Mouse (Mus musculus) brain, adult 2 months (tissue): ENCODE measurements around the gene Wbp1.

Experiments
- DNase-seq: peaks from one replicate; pipeline ENCODE4 v3.0.0; 2011; ENCODE audit warnings: low read depth, low spot score

Gene Wbp1

DNA sequence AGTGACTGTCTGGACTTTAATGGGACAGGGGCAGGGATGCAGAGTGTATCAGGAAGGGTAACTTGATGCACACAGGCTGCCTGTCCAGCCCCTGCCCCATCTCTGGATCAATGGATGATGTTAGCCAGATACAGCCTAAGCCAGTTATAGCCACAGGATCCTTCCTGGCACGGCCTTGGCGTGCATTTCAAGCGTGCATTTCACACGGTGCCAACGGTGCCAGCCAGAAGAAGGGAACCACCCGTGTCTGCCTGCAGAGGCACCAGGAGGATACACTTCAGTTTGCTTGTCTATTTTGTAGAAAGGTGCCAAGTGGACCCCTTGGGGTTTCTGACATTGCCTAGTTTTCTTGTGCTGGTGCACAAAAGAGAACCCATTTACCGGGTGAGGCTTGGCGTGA lies 18.7 kb upstream of the Wbp1 start:
- no peak for DNase-seq

DNA sequence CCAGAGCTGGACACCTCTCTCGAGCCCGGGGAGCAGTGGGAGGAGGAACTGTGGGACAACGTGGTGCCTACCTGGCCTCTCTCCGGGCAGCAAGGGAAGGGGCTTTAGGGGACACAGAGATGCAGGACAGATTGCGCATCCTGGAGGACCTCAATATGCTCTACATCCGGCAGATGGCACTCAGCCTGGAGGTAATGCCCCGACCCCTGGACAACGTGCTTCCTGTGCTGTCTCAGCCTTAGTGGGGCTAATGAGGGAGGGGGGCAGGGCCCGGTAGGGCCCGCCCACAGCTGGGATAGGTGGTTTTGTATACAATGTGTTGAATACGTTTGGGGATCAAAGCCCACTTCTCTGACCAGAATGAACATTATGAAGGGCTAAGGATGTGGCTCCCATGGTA lies 16.7 kb upstream of the Wbp1 start:
- no peak for DNase-seq

DNA sequence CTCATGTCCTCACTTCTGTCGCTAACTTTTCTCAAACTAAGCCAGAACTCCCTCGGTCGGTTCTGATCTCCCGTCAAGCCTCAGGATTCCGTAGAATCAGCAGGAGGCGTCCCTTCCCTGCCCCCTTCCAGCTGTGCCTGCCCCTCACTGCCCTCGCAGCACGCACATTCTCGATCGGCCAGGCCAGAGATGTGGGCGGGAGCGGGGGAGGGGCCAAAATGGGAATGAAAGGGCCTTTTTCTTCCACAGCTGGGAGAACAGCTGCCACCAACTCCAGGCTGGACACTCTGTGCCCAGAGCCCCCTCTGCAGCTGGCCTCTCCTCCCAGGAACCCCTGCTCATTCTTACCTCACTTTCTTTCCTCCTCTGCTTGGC lies 16.2 kb upstream of the Wbp1 start:
- DNase-seq: peak; percentile 92

DNA sequence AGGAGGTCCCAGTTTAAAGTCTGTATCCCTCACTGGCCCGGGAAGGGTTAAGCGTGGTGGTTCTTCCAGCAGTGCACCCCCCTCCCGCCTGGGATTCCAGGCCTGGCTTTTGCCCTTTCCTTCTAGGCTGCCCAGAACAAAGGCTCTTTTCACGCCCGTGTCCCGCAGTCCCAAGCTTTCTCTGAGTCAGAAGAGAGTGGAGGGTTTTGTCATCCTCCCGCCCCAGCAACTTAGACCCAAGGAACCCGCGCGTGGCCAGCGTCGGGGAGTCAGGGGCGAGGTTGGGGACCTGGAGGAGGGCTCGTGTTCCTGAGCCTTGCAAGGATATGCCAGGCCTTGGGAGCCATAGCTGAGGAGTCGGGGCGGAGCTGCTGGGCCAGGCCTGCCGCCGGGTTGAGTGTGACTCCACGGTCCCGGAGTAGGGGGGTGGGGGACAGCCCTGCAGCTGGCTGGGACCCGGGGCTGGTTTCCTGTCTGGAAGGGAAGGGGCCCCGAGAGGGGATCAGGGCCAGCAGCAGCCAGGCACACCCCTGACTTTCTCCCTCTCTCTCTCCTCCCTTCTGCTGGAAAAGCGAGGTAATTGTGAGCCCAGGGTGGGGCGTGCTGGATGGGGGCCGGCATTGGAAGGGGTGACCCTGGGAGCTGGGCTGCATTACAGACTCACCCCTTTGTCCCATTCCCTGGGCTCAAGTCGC lies 15.7 kb upstream of the Wbp1 start:
- peak; percentile 85 for DNase-seq

DNA sequence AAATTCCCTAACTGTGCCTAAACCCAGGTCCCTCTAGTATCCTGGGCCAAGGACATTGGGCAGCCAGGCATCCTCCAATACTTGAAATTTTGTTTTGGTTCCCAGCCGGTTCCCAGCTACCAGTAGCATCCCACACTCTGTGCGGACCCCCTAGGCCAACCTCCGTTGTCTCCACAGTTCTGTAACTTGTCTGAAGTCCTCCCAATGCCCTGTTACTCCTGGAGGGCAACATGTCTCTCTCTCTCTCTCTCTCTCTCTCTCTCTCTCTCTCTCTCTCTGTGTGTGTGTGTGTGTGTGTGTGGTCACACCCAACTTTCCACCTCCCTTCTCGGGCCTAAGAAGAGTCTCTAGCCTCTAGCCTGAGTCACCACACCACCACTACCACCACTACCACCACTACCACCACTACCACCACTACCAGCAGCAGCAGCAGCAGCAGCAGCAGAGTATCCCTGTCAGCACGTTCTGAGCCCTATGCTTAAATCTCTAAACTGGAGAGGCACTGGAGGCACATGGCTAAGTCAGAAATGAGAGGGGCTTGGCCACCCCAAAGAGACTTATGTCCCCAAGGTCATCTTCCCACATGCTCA lies 15.0 kb upstream of the Wbp1 start:
- DNase-seq: no peak

DNA sequence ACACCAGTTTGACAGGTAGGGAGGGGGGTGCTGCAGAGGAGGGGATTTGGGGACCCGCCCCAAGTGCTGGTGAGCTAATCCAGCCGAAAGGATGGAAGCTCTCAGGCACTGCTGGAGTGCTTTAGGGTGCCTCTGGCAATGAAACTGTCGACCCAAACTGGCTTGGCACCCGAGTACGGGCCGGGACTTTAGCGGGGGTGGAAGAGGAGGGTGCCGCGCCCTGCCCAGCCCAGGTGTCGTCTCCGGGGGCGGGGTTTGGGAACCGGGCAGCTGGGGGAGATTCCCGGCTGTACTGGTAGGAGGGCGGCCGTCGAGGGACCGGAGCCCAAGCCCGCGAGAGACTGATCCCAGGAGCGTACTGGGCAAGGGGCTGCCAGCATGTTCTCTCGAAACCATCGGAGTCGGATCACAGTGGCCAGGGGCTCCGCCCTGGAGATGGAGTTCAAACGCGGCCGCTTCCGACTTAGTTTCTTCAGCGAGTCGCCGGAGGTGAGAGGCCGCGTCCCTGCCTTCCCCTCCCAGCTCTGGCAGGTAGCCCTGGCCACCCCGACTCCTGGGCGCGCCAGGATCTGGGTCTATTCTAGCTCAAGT lies 14.3 kb upstream of the Wbp1 start:
- no peak for DNase-seq

DNA sequence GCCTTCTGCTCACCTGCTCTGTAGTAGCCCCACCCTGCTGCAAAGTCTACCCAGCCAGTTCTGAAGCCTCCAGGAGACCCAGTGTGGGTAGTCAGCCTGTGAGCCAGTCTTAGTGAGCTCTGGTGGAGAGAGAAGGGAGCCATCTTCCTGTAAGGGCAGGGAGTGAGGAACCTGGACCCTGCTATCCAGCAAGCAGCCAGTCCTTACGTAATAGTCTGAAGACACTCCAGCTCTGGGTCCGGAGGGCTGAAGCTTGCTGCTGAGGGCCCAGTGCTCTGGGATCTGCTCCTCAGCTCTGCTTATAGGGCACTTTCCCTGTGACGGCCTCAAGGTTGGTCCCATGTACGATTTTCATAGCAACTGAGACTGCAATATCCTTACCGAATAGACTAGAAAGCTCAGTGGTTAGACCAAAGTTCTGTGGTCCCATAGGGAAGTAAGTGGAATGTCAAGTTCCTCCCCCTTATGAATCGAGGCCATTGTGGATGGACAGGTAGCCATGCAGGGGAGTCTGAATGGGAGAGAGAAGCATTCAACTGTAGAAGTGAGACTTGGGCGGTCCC lies 13.7 kb upstream of the Wbp1 start, which contains the start of gene Rtkn:
Gene Rtkn, plus strand, starts transcription at position 513 of the 563 bp plus-strand sequence.
- DNase-seq: no peak

DNA sequence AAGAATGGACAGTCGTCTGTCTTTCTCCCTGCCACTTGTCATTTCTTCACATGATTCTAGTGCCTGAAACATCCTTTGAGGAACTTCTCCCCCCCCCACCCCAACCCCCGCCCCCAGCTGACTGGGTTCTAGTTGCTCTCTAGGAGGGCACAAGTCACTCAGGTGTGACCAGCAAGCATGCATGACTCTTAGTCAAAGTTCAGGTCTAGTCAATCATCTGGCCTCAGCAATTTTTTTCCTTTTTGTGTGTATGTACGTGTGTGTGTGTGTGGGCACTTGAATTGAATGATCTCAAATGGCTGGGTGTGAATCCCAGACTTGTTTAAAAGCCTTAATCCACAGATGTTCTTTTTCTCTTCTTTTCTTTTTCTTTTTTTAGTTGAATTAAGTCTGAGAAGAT lies 12.9 kb upstream of the Wbp1 start:
- DNase-seq: no peak

DNA sequence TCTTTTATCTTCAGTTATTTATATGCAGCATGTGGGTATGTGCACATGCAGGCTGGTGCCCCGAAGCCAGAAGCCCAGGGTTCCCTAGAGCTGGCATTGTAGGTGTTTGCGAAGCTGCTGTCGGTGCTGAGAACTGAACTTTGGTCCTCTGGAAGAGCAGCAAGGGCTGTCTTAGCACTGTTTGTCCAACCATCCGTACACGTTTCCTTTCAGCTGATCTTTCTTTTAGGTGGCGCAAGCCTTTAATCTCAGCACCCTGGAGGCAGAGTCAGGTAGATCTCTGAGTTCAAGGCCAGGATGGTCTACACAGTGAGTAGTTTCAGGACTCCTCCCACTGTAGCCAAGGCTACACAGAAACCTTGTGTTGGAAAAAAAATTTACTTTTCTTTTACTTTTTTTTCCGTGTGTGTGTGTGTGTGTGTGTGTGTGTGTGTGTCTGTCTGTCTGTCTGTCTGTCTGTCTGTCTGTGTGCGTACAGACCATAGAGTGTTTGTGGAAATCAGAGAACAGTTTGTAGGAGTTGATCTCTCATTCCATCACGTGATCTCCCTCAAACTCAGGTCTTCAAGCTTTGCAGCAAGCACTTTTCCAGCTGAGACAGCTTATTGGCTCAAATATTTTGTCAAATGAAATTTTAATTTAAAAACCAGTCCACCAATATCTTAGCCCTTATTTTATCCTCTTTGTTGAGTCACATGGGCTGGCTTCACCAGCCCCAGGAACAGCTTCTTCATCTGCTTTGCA lies 11.0 kb upstream of the Wbp1 start:
- no peak for DNase-seq

DNA sequence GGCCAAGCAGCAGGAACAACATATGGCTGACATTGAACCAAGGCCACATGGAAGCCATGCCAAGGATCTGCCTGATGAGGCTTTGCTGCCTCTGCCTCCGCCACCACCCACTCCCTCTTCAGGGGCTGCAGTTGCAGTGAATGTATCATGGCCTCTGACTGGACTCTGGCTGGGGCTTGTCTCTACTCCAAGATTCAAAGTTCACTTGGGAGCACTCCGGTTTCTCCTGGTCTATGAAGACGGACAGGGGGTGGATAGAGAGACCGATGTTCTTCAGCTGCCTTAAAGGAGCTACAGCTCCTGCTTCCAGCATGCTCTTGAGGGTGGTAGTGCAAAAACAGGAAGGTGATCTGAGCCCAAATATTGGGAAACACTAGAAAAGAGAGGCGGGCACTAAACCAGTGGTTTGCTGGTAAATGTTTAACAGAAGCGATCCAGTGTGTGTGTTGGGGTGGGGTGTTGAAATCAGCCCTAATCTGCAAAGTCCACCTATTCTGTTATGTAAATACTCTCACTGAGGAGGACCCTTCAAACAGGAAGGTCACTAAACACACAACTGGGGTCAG lies 10.2 kb upstream of the Wbp1 start:
- DNase-seq: no peak

DNA sequence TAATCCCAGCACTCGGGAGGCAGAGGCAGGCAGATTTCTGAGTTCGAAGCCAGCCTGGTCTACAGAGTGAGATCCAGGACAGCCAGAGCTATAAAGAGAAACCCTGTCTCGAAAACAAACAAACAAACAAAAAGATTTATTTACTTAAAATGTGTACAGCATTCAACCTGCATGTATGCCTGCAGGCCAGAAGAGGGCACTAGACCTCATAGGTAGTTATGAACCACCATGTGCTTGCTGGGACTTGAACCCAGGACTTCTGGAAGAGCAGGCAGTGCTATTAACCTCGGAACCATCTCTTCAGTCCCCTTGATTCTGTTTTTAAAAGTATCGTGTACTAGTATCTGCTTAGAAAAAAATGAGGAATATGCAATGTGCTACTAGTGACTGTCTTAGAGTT lies 6.1 kb upstream of the Wbp1 start:
- no peak for DNase-seq

DNA sequence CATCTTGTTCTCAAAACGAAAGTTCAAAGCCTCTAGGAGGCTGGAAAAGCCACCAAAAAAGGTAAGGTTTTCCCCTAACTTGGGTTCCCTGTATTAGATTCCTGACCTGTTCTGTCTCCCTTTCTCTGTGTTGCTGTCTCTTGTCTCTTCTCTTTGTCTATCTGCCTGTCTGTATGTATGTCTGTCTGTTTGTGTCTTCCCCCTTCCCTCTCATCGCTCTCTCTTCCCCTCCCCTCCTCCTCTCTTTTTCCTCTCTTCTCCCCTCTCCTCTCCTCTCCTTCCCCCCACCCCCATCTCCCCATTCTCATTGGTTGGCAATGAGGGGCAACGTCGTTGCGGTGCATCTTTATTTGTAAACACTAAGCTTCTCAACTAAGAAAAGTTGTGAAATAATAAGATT lies 4.0 kb upstream of the Wbp1 start, which contains the start of gene Ino80b:
Gene Ino80b, minus strand, starts transcription at position 101 of the 400 bp plus-strand sequence.
- no peak for DNase-seq

DNA sequence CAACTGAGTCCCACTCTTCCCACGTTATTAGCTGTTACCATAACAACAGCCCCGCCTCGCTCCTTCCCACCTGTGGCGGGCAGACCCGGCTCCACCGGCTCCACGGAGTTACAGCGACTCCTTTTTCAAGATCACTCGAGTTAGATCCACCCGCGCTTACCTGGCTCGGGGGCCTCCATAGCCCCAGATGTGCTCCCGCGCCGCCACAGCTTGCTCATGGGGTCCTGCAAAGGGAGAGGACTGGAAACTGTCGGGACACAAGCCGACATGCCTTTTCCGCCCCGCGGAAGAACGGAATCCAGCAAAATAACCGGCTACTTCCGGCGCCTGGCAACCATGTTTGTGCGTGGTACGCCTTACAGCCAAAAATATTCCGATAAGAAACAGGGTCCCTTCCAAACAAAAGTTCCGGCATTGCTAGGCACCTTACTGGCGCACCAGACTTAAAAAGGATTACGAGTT lies 3.5 kb upstream of the Wbp1 start:
- DNase-seq: peak; percentile 99

DNA sequence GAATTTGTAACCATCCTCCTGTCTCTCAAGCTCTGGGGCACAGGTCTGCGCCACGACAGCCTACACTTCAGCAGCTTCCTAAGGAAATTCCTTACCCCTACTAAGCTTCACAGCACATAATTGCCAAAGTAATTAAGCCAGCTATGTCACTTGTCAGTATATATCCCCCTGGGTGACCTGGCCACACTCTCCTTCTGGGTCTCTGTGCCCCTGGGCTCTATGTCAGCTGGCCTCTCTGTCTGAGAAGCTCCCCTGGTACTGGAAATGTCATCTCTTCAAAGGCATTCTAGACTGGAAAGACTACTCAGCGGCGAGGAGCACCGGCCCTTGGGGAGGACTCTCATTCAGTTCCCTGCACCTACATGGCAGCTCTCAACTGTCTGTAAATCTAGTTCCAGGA lies 1.6 kb upstream of the Wbp1 start:
- no peak for DNase-seq

DNA sequence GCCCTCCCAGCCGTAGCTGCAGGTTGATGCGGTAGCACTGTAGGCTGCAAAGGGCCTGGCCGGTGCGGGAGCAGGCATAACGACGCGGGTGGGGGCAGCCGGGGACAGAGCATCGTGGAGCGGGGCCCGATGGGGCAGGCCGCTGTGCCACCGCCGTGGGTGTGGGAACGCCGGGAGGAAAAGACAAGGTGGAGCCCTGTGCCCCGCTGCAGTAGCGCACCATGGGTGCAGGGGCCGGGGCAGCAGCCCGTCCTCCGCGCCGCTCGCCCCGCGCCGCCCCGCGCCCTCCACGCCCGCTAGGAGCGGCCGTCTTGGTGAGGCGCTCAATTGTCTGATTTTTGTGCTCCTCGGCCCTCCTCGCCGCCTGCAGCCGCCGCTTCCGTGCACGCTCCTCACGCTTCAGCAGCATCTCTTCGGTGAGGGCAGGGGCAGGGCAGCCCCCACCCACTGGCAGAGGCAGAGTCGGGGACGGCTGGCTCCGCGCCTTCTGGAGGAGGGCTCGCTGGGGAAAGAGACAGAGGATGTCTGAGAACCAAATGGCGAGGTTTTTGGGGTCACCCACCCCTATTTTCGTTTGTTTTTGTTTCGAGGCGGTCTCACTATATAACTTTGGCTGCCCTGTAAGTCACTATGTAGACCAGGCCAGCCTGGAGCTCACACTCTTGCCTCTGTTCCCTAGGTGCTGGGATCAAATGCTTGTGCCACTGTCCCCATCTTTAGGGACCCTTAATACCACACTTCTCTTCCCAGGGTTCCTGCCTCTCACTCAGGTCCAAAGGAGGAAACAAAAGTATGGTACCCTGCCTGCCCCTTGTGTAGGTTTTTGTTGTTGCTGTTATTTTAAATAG lies 728 bp upstream of the Wbp1 start:
- no peak for DNase-seq

DNA sequence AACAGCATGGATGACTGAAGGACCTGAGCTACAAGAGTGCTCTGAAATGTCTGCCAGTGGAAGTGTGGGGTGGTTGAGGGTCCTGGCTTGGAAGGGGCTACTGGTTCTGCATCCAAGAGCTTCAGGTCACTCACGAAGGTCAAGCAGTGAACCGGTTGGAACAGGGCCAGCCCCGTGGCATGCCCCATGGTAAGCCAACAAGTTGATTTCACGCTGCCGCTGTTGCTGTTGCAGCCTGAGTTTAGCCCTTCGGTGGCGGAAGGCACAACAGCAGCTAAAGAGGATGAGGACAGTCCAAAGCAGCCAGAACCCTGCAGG lies 1.7 kb downstream of the Wbp1 start:
- no peak for DNase-seq

DNA sequence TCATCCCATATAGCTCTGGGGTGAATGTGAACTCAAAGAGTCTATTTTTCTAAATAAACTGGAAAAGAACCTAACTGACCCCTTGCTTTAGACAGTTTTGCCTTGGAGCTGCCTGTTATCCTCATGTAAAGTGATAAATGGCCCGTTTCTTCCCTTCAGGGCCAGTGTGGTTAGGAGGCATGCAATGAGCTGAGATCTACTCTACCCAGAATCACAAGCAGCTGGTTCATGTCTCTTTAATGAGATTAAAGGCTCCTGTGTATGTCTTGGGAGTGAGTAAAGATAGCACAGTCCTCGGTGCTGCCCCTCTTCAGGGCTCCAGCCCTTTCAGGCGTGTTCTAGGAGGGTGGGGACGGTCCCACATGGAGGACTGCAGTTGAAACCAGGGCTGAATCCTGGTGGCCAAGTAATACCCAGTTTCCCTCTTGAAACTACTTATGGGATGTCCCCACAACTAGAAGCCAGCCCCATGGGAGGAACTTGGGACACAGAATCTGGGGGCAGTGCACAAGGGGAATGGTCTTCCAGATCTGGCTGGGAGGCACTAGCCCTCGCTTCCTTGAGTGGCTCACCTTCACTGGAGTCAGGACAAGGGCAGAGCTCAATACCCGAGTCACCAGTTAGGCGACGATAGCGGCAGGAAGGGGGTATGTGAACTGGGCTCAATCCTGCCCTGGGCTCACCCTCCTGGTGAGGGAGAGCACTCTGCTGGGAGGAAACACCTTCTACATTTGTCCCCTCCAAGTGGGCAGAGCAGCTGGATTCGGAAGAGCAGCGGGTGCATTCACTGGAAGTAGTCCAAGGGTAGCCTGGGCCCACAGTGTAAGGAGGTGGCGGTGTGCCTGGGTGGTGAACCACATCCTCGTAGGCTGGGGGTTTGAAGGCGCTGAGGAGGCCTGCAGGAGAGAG lies 2.3 kb downstream of the Wbp1 start:
- no peak for DNase-seq

DNA sequence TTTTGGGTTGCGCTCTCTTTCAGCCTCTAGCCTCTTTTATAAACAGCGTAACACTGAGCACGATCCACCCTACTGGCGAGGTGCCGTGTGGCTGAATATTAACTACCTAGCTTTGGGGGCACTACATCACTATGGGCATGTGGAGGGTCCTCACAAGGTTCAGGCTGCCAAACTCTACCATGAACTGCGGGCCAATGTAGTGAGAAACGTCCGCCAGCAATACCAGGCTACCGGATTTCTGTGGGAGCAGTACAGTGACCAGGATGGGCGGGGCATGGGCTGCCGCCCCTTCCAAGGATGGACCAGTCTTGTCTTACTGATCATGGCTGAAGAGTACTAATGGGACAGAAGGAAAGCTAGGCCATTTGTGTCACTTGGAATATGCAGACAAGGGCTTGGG lies 3.0 kb downstream of the Wbp1 start:
- no peak for DNase-seq

DNA sequence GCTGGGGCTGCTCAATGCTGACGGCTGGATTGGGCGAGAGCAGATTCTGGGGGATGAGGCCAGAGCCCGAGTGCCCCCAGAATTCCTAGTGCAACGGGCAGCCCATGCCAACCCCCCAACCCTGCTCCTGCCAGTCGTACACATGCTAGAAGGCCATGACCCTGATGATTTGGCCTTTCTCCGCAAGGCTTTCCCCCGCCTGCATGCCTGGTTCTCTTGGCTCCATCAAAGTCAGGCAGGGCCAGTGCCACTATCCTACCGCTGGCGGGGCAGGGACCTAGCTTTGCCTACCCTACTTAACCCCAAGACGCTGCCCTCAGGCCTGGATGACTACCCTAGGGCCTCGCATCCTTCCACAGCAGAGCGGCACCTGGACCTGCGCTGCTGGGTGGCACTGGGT lies 3.7 kb downstream of the Wbp1 start:
- DNase-seq: no peak

DNA sequence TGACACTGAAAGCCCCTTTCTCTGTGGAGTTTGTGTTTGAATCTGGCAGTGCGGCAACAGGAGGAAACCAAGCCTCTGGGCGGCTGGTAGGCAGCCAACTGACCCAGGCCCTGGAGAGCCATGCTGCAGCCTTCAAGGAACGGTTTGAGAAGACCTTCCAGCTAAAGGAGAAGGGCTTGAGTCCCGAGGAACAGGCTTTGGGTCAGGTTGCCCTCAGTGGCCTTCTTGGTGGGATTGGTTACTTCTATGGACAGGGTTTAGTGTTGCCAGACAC lies 4.3 kb downstream of the Wbp1 start:
- no peak for DNase-seq
